In genomic region chr2:11776415-11776814, GRCm38 (mm10) we compare ENCODE assay signal across 9 mouse cellular contexts. TPM values are rescaled to one million over a fixed set of nuclear protein-coding genes. Genes with fewer than 3 reads are reported as not detected.
DNase-seq lines count a peak whose midpoint lies in the region; ATAC-seq and TF ChIP-seq lines count a peak whose summit lies in the region.
"Had no signal": no experiment of that assay in that cellular context is flagged by ENCODE, and none has a peak within 500 bp of the region (broad histone marks: within the 10 kb centered on the region; RNA-seq: fewer than 3 reads in every experiment).

No protein-coding gene starts in this region.

- H3K27me3 ChIP-seq in heart, embryonic 12.5 days (replicated peaks): no peaks in the 10 kb centered on the region
- no peaks in the 10 kb centered on the region for H3K27me3 ChIP-seq in E14TG2a.4 (ENCODE audit: insufficient read depth, low read length)
- no peaks in the 10 kb centered on the region for H3K27me3 ChIP-seq in forebrain, embryonic 16.5 days (replicated peaks; ENCODE audit: control insufficient read depth, insufficient read depth, low read length)
- H3K27me3 ChIP-seq in liver, postnatal 0 days (ENCODE audit: insufficient read depth, low read length): no peaks in the 10 kb centered on the region

- peak overlapping the region; percentile 90; the same call in 1 of the 2 replicates for H3K27ac ChIP-seq in heart, embryonic 12.5 days (ENCODE audit: poor library complexity, severe bottlenecking)
- no peak overlapping the region for H3K27ac ChIP-seq in forebrain, embryonic 16.5 days (ENCODE audit: low read length)
- peak overlapping the region; percentile 73 for H3K27ac ChIP-seq in liver, postnatal 0 days (ENCODE audit: low read depth)

- H3K4me1 ChIP-seq in heart, embryonic 12.5 days (replicated peaks): peaks cover 33% of the 10 kb centered on the region
- peaks cover 28% of the 10 kb centered on the region for H3K4me1 ChIP-seq in E14TG2a.4 (replicated peaks; ENCODE audit: low read depth, low read length)
- peaks cover 34% of the 10 kb centered on the region for H3K4me1 ChIP-seq in forebrain, embryonic 16.5 days (replicated peaks; ENCODE audit: control insufficient read depth, insufficient read depth, low read length)
- H3K4me1 ChIP-seq in liver, postnatal 0 days (ENCODE audit: insufficient read depth): peaks cover 22% of the 10 kb centered on the region

- WGBS in heart, embryonic 12.5 days: 47% methylated on average over 8 of the region's 8 CpGs
- WGBS in forebrain, embryonic 16.5 days: 51% methylated on average over 8 of the region's 8 CpGs
- 31% methylated on average over 8 of the region's 8 CpGs for WGBS in liver, postnatal 0 days (ENCODE audit: insufficient replicate concordance)

- intact Hi-C loops in heart, postnatal 14 days (cut with DNase I): loop anchor here (5.0 kb wide), 2 partner anchors 69 to 174 kb away; partner anchors contain the start of genes Il15ra and Rbm17

- no peaks in the 10 kb centered on the region for H3K9me3 ChIP-seq in heart, embryonic 12.5 days (replicated peaks)
- no peaks in the 10 kb centered on the region for H3K9me3 ChIP-seq in E14TG2a.4 (ENCODE audit: low read length)
- H3K9me3 ChIP-seq in forebrain, embryonic 16.5 days (ENCODE audit: control insufficient read depth, low read length): no peaks in the 10 kb centered on the region
- H3K9me3 ChIP-seq in liver, postnatal 0 days (ENCODE audit: low read length): no peaks in the 10 kb centered on the region

- peak overlapping the region; percentile 84 for H3K9ac ChIP-seq in heart, embryonic 12.5 days
- peak overlapping the region; percentile 91 for H3K9ac ChIP-seq in forebrain, embryonic 16.5 days (replicated peaks; ENCODE audit: low read depth, low read length)
- peak overlapping the region; percentile 86 for H3K9ac ChIP-seq in liver, postnatal 0 days (replicated peaks)

- no peak for TF ChIP-seq CTCF in E14TG2a.4 (conservative IDR thresholded peaks at IDR 0.05; ENCODE audit: low read length)
- TF ChIP-seq CTCF in liver, postnatal 0 days (IDR thresholded peaks at IDR 0.05; ENCODE audit: low read depth): no peak

- H3K4me3 ChIP-seq in heart, embryonic 12.5 days: peak overlapping the region; percentile 73
- H3K4me3 ChIP-seq in E14TG2a.4 (replicated peaks; ENCODE audit: low read length): peak overlapping the region; percentile 97
- H3K4me3 ChIP-seq in forebrain, embryonic 16.5 days (replicated peaks; ENCODE audit: low read length): peak overlapping the region; percentile 79
- peak overlapping the region; percentile 97 for H3K4me3 ChIP-seq in liver, postnatal 0 days (ENCODE audit: low read depth, low read length)

- no peak for DNase-seq in heart, postnatal 14 days
- no peak for DNase-seq in liver, postnatal 0 days
- DNase-seq in thymus, postnatal 10 days (ENCODE audit: low spot score in 2 of 2): no peak
- no peak for DNase-seq in embryo, embryonic 9.5 days (ENCODE audit: extremely low spot score)
- no peak for DNase-seq in embryo, embryonic 10.5 days (ENCODE audit: low spot score)
- DNase-seq: cerebellum, postnatal 10 days had no signal

- no peak for ATAC-seq in heart, embryonic 12.5 days (ENCODE audit: insufficient number of reproducible peaks, low FRiP score)
- no peak for ATAC-seq in forebrain, embryonic 16.5 days
- ATAC-seq in liver, postnatal 0 days: no peak

- H3K36me3 ChIP-seq in heart, embryonic 12.5 days: peaks cover 18% of the 10 kb centered on the region
- H3K36me3 ChIP-seq in E14TG2a.4 (ENCODE audit: insufficient read depth, low read length): peaks cover 21% of the 10 kb centered on the region
- peaks cover 2% of the 10 kb centered on the region for H3K36me3 ChIP-seq in forebrain, embryonic 16.5 days (ENCODE audit: control insufficient read depth, insufficient read depth)
- peaks cover 10% of the 10 kb centered on the region for H3K36me3 ChIP-seq in liver, postnatal 0 days (replicated peaks; ENCODE audit: insufficient read depth, low read length)

- H3K4me2 ChIP-seq in heart, embryonic 12.5 days: peak overlapping the region; percentile 80
- H3K4me2 ChIP-seq in forebrain, embryonic 16.5 days (ENCODE audit: low read length): peak overlapping the region; percentile 89
- peak overlapping the region; percentile 96 for H3K4me2 ChIP-seq in liver, postnatal 0 days (ENCODE audit: low read depth, low read length)

- TF ChIP-seq EP300 in liver, postnatal 0 days (IDR thresholded peaks at IDR 0.05; ENCODE audit: low read depth): no peak

RNA-seq across cellular contexts. Expression of gene Fbh1, which starts 1.0 kb away (rescaled TPM):
- 133 and 138 TPM in 2 replicates for polyA plus RNA-seq in heart, embryonic 12.5 days (2016; fragmentation: Nextera tagmentation; extraction: Ambion mirVana)
- 10 to 100 TPM; 72.5 to 84.1 TPM for total RNA-seq in heart, postnatal 14 days (2021)
- 125 and 142 TPM in 2 replicates for polyA plus RNA-seq in forebrain, embryonic 16.5 days (2015; fragmentation: Nextera tagmentation; extraction: Ambion mirVana)
- polyA plus RNA-seq in liver, postnatal 0 days (2015; fragmentation: Nextera tagmentation; extraction: Ambion mirVana): 19.9 and 24.3 TPM in 2 replicates

RNA-seq across cellular contexts. Expression of gene Ankrd16, which starts 1.3 kb away (rescaled TPM):
- polyA plus RNA-seq in heart, embryonic 12.5 days (2016; fragmentation: Nextera tagmentation; extraction: Ambion mirVana): 35.7 and 36.8 TPM in 2 replicates
- 10 to 100 TPM; 24.7 to 30.1 TPM for total RNA-seq in heart, postnatal 14 days (2021)
- 43.5 and 55.0 TPM in 2 replicates for polyA plus RNA-seq in forebrain, embryonic 16.5 days (2015; fragmentation: Nextera tagmentation; extraction: Ambion mirVana)
- polyA plus RNA-seq in liver, postnatal 0 days (2015; fragmentation: Nextera tagmentation; extraction: Ambion mirVana): 9.1 and 11.5 TPM in 2 replicates
